Mouse (Mus musculus): Measurements from ENCODE around the gene Sh2d3c.
A peak's percentile ranks its signal among the peaks of the same experiment; 100 is the strongest.

DNA sequence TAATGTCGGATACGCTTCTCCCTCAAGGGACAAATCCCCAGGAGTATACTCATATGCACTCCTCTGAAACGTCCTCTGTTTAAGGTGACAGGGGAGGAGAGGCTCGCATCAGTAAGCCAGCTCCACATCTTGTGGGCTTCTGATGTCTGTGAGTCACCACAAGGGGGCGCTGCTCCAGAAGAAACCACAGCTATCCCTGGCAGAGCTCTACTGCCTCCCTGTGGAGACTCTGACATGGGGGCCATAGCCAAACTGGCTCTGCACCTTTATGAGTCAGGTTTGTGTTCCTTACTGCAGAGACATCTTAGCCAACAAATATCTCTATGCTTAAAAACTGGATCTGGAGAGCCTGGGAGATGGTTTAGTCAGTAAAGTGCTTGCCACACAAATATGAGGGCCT, 31.4 kb upstream of the Sh2d3c start:
- TF ChIP-seq POLR2A (IDR thresholded peaks at IDR 0.05; ENCODE audit: low read depth, low read length) (no peak), CTCF (IDR thresholded peaks at IDR 0.05; ENCODE audit: extremely low read depth, insufficient read length, insufficient replicate concordance, low read depth, low read length) (peak; percentile 100)

All from small intestine, adult 2 months (tissue).